Mouse (Mus musculus): Measurements from ENCODE around the gene Plek2. TPM values are rescaled to one million over a fixed set of nuclear protein-coding genes. Genes with fewer than 3 reads are reported as not detected.

Gene Plek2
- polyA plus RNA-seq, 1 experiment from 2014 or later, result 6.0 TPM

DNA sequence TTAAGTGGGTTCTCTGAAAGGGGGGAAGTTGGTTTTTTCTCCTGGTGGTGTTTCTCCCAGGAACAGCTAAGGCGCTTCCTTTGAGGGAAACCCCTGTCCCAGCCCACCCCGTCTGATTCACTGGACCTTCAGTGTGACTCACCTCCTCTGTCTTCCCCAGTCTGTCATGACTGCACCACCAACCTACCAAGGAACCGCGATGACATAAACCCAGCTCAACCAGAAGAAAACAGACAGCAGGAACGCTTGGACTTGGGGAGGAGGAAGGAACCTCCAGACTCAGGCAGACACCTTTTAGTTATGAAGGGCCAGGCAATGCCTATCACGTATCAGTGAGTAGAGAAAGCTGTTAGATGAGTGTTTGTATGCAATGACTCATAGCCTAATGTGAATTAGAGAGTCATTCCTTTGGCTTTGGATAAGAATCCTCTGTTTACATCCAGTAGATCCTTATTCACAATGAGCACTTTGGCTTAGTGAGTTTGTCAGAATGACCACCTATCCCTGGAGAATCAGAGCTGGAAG lies 1.4 kb upstream of the Plek2 start:
- no peak for ATAC-seq (ENCODE audit: borderline replicate concordance, extremely low read depth, low FRiP score, low TSS enrichment)
- H3K27me3 ChIP-seq, result peaks cover 40% of the 10 kb centered on the region
- H3K4me2 ChIP-seq, result no peak overlapping the region
- no peaks in the 10 kb centered on the region for H3K9me3 ChIP-seq
- WGBS, result 56% methylated on average over 6 of the region's 6 CpGs
- no peaks in the 10 kb centered on the region for H3K36me3 ChIP-seq
- no peak overlapping the region for H3K4me3 ChIP-seq
- peaks cover 19% of the 10 kb centered on the region for H3K4me1 ChIP-seq
- no peak overlapping the region for H3K27ac ChIP-seq
- no peak overlapping the region for H3K9ac ChIP-seq

GRCm38 (mm10) chr12:78904499-78904898 lies 2.3 kb downstream of the Plek2 start:
- 84% methylated on average over 6 of the region's 7 CpGs for WGBS

DNA sequence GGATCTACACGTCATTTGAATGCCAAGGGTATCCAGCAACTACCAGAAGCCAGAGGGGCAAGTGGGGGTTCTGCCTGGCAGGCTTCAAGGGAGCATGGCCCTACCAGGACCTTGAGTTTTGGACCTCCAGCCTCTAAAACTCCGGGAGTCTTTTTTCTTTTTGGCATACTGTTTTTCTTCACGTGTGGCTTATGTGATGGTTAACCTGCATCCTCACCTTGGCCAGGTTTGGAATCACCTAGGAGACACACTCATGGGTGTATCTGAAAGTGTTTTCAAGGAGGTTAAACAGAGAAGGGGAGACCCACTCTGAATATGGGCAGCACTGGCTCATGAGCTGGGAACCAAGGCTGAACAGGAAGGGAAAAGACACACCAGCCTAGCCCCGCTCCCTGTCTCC lies 3.5 kb downstream of the Plek2 start:
- Histone ChIP-seq H3K9me3 (no peaks in the 10 kb centered on the region), H3K4me3 (no peak overlapping the region), H3K27ac (no peak overlapping the region), H3K36me3 (no peaks in the 10 kb centered on the region), H3K4me1 (0 out of 2 replicates have a peak, but pooled peaks cover 6% of the 10 kb centered on the region), H3K9ac (no peak overlapping the region), H3K4me2 (no peak overlapping the region), H3K27me3 (peaks cover 11% of the 10 kb centered on the region)
- no peak for ATAC-seq (ENCODE audit: borderline replicate concordance, extremely low read depth, low FRiP score, low TSS enrichment)
- WGBS, result 73% methylated on average over 4 of the region's 4 CpGs

More at GRCm38 (mm10) chr12:78904499-78904898, 2.3 kb downstream of the Plek2 start:
- Histone ChIP-seq H3K36me3 (no peaks in the 10 kb centered on the region), H3K4me1 (0 out of 2 replicates have a peak, but pooled peaks cover 6% of the 10 kb centered on the region), H3K27ac (no peak overlapping the region), H3K4me2 (no peak overlapping the region), H3K4me3 (no peak overlapping the region), H3K27me3 (peaks cover 11% of the 10 kb centered on the region), H3K9ac (no peak overlapping the region), H3K9me3 (no peaks in the 10 kb centered on the region)
- ATAC-seq (ENCODE audit: borderline replicate concordance, extremely low read depth, low FRiP score, low TSS enrichment), result no peak

- Histone ChIP-seq H3K9ac (no peak overlapping the region), H3K9me3 (no peaks in the 10 kb centered on the region), H3K27ac (no peak overlapping the region), H3K4me3 (no peak overlapping the region), H3K4me1 (no peaks in the 10 kb centered on the region), H3K4me2 (no peak overlapping the region), H3K36me3 (no peaks in the 10 kb centered on the region), H3K27me3 (no peaks in the 10 kb centered on the region)
- no peak for ATAC-seq (ENCODE audit: borderline replicate concordance, extremely low read depth, low FRiP score, low TSS enrichment)
- WGBS, result 84% methylated on average over 5 of the region's 5 CpGs
Observed at GRCm38 (mm10) chr12:78901467-78901866, 5.3 kb downstream of the Plek2 start.

DNA sequence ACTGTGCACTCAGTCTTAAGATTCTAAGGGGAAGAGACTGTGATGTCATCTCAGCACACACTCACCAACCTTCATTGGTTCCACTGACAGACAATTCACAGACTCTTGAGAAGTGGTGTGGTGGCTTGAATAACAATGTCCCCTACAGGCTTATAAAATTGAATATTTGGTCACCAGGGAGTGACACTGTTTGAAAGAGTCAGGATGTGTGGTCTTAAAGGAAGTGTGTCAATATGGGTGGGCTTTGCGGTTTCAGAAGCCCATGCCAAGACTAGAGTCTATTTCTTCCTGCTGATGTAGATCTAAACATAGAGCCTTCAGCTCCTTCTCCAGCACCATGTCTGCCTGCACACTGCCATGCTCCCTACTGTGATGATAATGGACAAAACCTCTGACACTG lies 8.9 kb downstream of the Plek2 start:
- Histone ChIP-seq H3K36me3 (no peaks in the 10 kb centered on the region), H3K27me3 (no peaks in the 10 kb centered on the region), H3K27ac (no peak overlapping the region), H3K4me2 (no peak overlapping the region), H3K9me3 (no peaks in the 10 kb centered on the region), H3K4me3 (no peak overlapping the region), H3K9ac (no peak overlapping the region), H3K4me1 (no peaks in the 10 kb centered on the region)
- 89% methylated on average over 1 of the region's 1 CpGs for WGBS
- ATAC-seq (ENCODE audit: borderline replicate concordance, extremely low read depth, low FRiP score, low TSS enrichment), result no peak

- no peak overlapping the region for H3K27ac ChIP-seq
- ATAC-seq (ENCODE audit: borderline replicate concordance, extremely low read depth, low FRiP score, low TSS enrichment), result no peak
- WGBS, result 80% methylated on average over 2 of the region's 2 CpGs
Observed at GRCm38 (mm10) chr12:78891149-78891548, 15.6 kb downstream of the Plek2 start.

DNA sequence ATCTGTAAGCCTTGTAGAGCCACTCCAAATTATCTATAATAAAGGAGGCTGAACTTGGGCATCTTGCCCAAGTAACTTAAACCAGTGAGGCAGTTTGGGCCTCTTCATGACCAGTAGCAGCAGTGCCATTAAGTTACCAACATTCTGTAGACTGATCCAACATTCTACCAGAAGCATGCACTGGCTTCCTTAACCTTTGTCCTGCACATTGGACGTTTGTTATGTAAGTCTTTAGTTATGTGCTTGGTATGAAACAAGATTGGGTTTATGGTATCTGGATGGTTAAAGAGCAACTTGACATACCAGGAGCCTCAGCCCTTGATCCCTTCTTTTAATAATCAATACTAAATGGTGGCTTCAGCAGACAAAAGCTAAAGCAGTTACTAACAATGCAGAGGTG lies 16.7 kb downstream of the Plek2 start:
- H3K4me1 ChIP-seq, result 0 out of 2 replicates have a peak, but pooled peaks cover 3% of the 10 kb centered on the region
- 53% methylated on average over 1 of the region's 1 CpGs for WGBS

More at GRCm38 (mm10) chr12:78891149-78891548, 15.6 kb downstream of the Plek2 start:
- H3K9me3 ChIP-seq, result no peaks in the 10 kb centered on the region
- H3K4me1 ChIP-seq, result 0 out of 2 replicates have a peak, but pooled peaks cover 3% of the 10 kb centered on the region
- no peak overlapping the region for H3K4me2 ChIP-seq
- peaks cover 8% of the 10 kb centered on the region; the same call in 1 of the 2 replicates for H3K36me3 ChIP-seq
- H3K4me3 ChIP-seq, result no peak overlapping the region
- H3K9ac ChIP-seq, result no peak overlapping the region
- no peaks in the 10 kb centered on the region for H3K27me3 ChIP-seq

DNA sequence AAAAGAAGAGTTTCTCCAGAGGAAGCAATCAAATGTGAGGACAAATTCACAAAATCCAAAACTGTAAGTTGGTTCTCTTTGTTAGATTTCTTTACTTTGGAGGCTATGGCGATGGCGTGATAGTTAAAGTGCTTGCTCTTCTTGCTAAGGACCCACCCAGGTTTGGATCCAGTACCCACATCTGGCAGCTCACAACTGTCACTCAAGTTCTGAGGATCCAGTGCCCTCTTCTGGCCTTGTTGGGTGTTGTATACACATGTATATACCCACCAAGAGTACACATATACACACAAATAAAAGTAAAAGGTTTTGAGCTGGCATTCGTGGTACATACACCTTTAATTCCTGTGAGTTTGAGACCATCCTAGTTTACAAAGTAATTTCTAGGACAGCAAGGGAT lies 32.2 kb downstream of the Plek2 start:
- no peaks in the 10 kb centered on the region for H3K9me3 ChIP-seq
- no peaks in the 10 kb centered on the region for H3K4me1 ChIP-seq
- ATAC-seq (ENCODE audit: borderline replicate concordance, extremely low read depth, low FRiP score, low TSS enrichment), result no peak
- no peak overlapping the region for H3K27ac ChIP-seq
- H3K36me3 ChIP-seq, result peaks cover 54% of the 10 kb centered on the region
- H3K9ac ChIP-seq, result no peak overlapping the region
- WGBS, result 96% methylated on average over 3 of the region's 3 CpGs
- no peak overlapping the region for H3K4me2 ChIP-seq
- no peaks in the 10 kb centered on the region for H3K27me3 ChIP-seq
- no peak overlapping the region for H3K4me3 ChIP-seq

More for the DNA sequence above, 16.7 kb downstream of the Plek2 start:
- no peak for ATAC-seq (ENCODE audit: borderline replicate concordance, extremely low read depth, low FRiP score, low TSS enrichment)
- Histone ChIP-seq H3K36me3 (peaks cover 17% of the 10 kb centered on the region), H3K4me3 (no peak overlapping the region), H3K9ac (no peak overlapping the region), H3K27ac (no peak overlapping the region), H3K27me3 (no peaks in the 10 kb centered on the region), H3K9me3 (no peaks in the 10 kb centered on the region), H3K4me2 (no peak overlapping the region)

- no peak overlapping the region for H3K4me2 ChIP-seq
- no peak overlapping the region for H3K27ac ChIP-seq
- ATAC-seq (ENCODE audit: borderline replicate concordance, extremely low read depth, low FRiP score, low TSS enrichment), result no peak
- WGBS, result 88% methylated on average over 1 of the region's 1 CpGs
- peaks cover 32% of the 10 kb centered on the region for H3K36me3 ChIP-seq
- no peak overlapping the region for H3K9ac ChIP-seq
- no peak overlapping the region for H3K4me3 ChIP-seq
- H3K27me3 ChIP-seq, result no peaks in the 10 kb centered on the region
- peaks cover 7% of the 10 kb centered on the region for H3K4me1 ChIP-seq
- H3K9me3 ChIP-seq, result no peaks in the 10 kb centered on the region
Observed at GRCm38 (mm10) chr12:78868115-78868514, 38.6 kb downstream of the Plek2 start.

DNA sequence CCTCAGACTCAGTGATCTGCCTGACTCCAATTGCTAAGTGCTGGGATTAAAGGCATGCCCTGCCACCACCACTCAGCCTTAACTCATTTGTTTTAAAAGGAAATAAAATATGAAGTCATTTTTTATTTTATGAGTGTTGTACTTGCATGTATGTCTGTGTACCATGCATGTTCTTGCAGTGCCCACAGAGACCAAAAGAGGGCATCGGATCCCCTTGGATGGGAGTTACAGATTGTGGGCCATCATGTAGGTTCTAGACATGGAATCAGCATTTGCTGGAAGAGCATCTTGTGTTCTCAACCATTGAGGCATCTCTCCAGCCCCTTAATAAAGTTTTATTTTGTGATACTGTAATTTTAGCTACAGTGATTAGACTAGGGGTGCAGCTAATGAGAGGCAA lies 41.3 kb downstream of the Plek2 start:
- Histone ChIP-seq H3K4me1 (peaks cover 14% of the 10 kb centered on the region), H3K9me3 (no peaks in the 10 kb centered on the region), H3K4me3 (no peak overlapping the region), H3K27me3 (no peaks in the 10 kb centered on the region), H3K36me3 (peaks cover 27% of the 10 kb centered on the region), H3K27ac (no peak overlapping the region), H3K4me2 (no peak overlapping the region), H3K9ac (no peak overlapping the region)
- WGBS, result 95% methylated on average over 1 of the region's 1 CpGs
- no peak for ATAC-seq (ENCODE audit: borderline replicate concordance, extremely low read depth, low FRiP score, low TSS enrichment)

GRCm38 (mm10) chr12:78862254-78862730 lies 44.5 kb downstream of the Plek2 start:
- Histone ChIP-seq H3K27ac (peak overlapping the region; percentile 91), H3K27me3 (no peaks in the 10 kb centered on the region), H3K4me3 (peak overlapping the region; percentile 95), H3K4me2 (peak overlapping the region; percentile 66), H3K36me3 (peaks cover 7% of the 10 kb centered on the region), H3K9ac (peak overlapping the region; percentile 89), H3K4me1 (peaks cover 24% of the 10 kb centered on the region), H3K9me3 (no peaks in the 10 kb centered on the region)
- under 1% methylated on average over 22 of the region's 22 CpGs for WGBS
- no peak; the same call in 1 of the 2 replicates for ATAC-seq (ENCODE audit: borderline replicate concordance, extremely low read depth, low FRiP score, low TSS enrichment)

- Histone ChIP-seq H3K4me3 (peak within 1 kb of the TSS; percentile 95), H3K4me1 (peaks cover 24% of the 10 kb centered on the region), H3K9me3 (no peaks in the 10 kb centered on the region), H3K4me2 (peak within 1 kb of the TSS; percentile 79), H3K9ac (peak within 1 kb of the TSS; percentile 89), H3K27me3 (no peaks in the 10 kb centered on the region), H3K27ac (peak within 1 kb of the TSS; percentile 91), H3K36me3 (peaks cover 4% of the 10 kb centered on the region; the same call in 1 of the 2 replicates)
- under 1% methylated on average over 55 of the region's 55 CpGs for WGBS
- ATAC-seq (ENCODE audit: borderline replicate concordance, extremely low read depth, low FRiP score, low TSS enrichment), result peak; percentile 100
Observed at GRCm38 (mm10) chr12:78861496-78862253, 45.1 kb downstream of the Plek2 start, which contains the start of the genes Atp6v1d and Eif2s1. Atp6v1d (minus strand) TSS chr12:78861638. Eif2s1 (plus strand) TSS chr12:78861819.
